Comparison of ENCODE assay signal across 20 mouse cellular contexts in the genomic region with DNA sequence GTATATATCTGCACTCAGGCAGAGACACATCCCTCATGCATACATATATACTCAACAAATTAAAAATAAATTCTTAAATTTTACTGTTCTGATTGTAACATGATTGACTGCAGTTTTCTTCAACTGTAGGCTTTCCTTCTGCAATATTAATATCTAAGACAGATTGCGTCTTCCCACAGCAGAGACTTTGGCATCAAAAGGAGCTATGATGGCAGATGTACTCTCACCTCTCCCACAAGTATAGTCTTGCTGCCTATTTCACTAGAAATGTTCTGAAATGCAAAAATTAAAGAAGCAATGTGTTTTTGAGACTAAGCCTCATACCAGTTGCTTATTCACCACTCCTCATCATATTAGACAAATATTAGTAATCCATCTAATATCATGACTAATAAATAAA.
DNase-seq lines count a peak whose midpoint lies in the region.
"Had no signal": no experiment of that assay in that cellular context is flagged by ENCODE, and none has a peak within 500 bp of the region (broad histone marks: within the 10 kb centered on the region; RNA-seq: fewer than 3 reads in every experiment).

No protein-coding gene starts in this region.

- DNase-seq in frontal cortex, postnatal 36 days (ENCODE audit: low spot score in 2 of 2): peak; percentile 8 to 70
- no peak for DNase-seq in frontal cortex, postnatal 25 days (ENCODE audit: low spot score in 2 of 2)
- DNase-seq in right cerebral cortex, adult 2 months (ENCODE audit: low spot score in 2 of 2): peak; percentile 12
- no peak for DNase-seq in right cerebral cortex, postnatal 25 days
- peak; percentile 6 to 20 for DNase-seq in left cerebral cortex, adult 18-20 months (ENCODE audit: low spot score in 2 of 2)
- no peak for DNase-seq in thymus, postnatal 4 days
- DNase-seq in lung, postnatal 10 days: no peak
- DNase-seq: adrenal gland, adult 2 months; B cell, adult 2 months; cerebellum, adult 18-20 months; cerebellum, postnatal 14 days; embryo, embryonic 11 days; gastrocnemius, postnatal 14 days; heart, adult 18-20 months; heart, postnatal 10 days; kidney, postnatal 25 days; lung, adult 18-20 months; lung, postnatal 14 days; right cerebral cortex, postnatal 14 days; thymus, postnatal 25 days had no signal

Comparison
In these comparisons a context has a peak if more than half of its experiments do, and no peak if none do; other contexts are left out.
1. DNase-seq: peak in frontal cortex, postnatal 36 days (2 of 2), right cerebral cortex, adult 2 months (2 of 2) and left cerebral cortex, adult 18-20 months (2 of 2); none in frontal cortex, postnatal 25 days (0 of 2), right cerebral cortex, postnatal 25 days (single experiment), thymus, postnatal 4 days (single experiment) and lung, postnatal 10 days (single experiment).